Mouse (Mus musculus) ES-Bruce4 (cell line): ENCODE measurements around the gene Dnajc11. TPM values are rescaled to one million over a fixed set of nuclear protein-coding genes. Genes with fewer than 3 reads are reported as not detected.

Source experiments
- H3K27ac ChIP-seq: 2 replicates; pipeline ENCODE4 v1.5.1; 2012; ENCODE audit warnings: low read length, inconsistent platforms; ENCODE audit not compliant: insufficient read depth
- H3K27me3 ChIP-seq: 2 replicates; pipeline ENCODE4 v1.6.1; 2012; ENCODE audit warnings: mild to moderate bottlenecking, low read length, inconsistent platforms; ENCODE audit not compliant: control insufficient read depth, poor library complexity, insufficient read depth, severe bottlenecking
- H3K36me3 ChIP-seq: 2 replicates; pipeline ENCODE4 v1.6.1; 2012; ENCODE audit warnings: inconsistent platforms, mild to moderate bottlenecking, low read length, moderate library complexity; ENCODE audit not compliant: control insufficient read depth, poor library complexity, insufficient read depth, severe bottlenecking
- H3K4me1 ChIP-seq: one replicate; pipeline ENCODE4 v1.8.1; 2011; ENCODE audit warnings: low read length; ENCODE audit not compliant: control insufficient read depth, insufficient read depth
- H3K4me3 ChIP-seq: 2 replicates; pipeline ENCODE4 v1.5.1; 2011; ENCODE audit warnings: low read depth, mild to moderate bottlenecking, low read length
- H3K9ac ChIP-seq: 2 replicates; pipeline ENCODE4 v1.6.1; 2012; ENCODE audit warnings: low read depth, mild to moderate bottlenecking, inconsistent platforms; ENCODE audit not compliant: poor library complexity, severe bottlenecking
- H3K9me3 ChIP-seq: replicated peaks from 2 replicates; pipeline ENCODE4 v1.6.1; 2012; ENCODE audit warnings: mild to moderate bottlenecking, low read length, inconsistent platforms; ENCODE audit not compliant: control insufficient read depth, poor library complexity, insufficient read depth, severe bottlenecking
- CTCF ChIP-seq: IDR thresholded peaks from one replicate; pipeline ENCODE4 v1.8.1; 2011; ENCODE audit warnings: low read depth, low read length
- EP300 ChIP-seq: IDR thresholded peaks from 2 replicates; pipeline ENCODE4 v1.6.1; 2011; ENCODE audit warnings: low read depth, low read length; ENCODE audit not compliant: insufficient read depth
- POLR2A ChIP-seq: IDR thresholded peaks from one replicate; pipeline ENCODE4 v1.8.1; 2011; ENCODE audit warnings: low read length; ENCODE audit not compliant: insufficient read depth
- polyA plus RNA-seq: library from polyadenylated mRNA; stranded (reverse); fragments of >200 nt; gene quantifications from 2 replicates; pipeline ENCODE4 v1.2.4, GENCODE M21; 2011; ENCODE audit warnings: low read depth; ENCODE audit not compliant: missing spikeins, insufficient read depth, insufficient read length

The Dnajc11 gene
- polyA plus RNA-seq, 1 experiment, result 89.1 TPM

DNA sequence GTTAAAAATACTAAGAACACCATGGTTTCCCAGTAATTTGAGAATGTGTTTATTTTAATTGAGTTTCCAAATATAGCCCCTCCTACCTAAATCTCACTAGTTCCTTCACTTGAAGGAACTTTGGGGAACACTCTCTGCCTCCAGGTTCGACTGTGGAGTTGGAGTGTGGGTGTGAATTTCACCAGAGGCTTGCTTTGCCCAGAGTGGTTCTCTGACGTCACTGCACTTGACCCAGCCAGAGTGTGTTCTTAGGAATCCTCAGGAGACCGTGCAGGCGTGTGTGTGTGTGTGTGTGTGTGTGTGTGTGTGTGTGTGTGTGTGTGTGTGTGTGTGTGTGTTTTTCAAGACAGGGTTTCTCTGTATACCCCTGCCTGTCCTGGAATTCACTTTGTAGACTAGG, 67.4 kb downstream of the Dnajc11 start:
- Histone ChIP-seq H3K9me3 (no peaks in the 10 kb centered on the region), H3K9ac (no peak overlapping the region), H3K36me3 (no peaks in the 10 kb centered on the region), H3K4me3 (no peak overlapping the region), H3K27ac (no peak overlapping the region), H3K27me3 (no peaks in the 10 kb centered on the region), H3K4me1 (no peaks in the 10 kb centered on the region)
- TF ChIP-seq POLR2A (no peak), EP300 (no peak), CTCF (no peak)

DNA sequence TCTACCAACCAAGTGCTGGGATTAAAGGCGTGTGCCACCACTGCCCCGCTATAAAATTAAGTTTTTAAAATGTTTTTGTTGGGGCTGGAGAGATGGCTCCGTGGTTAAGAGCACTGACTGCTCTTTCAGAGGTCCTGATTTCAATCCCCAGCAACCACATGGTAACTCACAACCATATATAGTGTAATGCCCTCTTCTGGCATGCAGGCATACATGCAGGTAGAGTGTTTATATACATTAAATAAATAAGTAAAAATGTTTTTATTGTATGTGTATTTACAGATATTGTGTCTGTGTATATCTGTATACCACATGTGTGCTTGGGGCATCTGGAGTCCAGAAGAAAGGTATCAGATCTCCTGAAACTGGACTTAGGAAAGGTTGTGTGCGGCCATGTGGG, 67.8 kb downstream of the Dnajc11 start:
- Histone ChIP-seq H3K27me3 (no peaks in the 10 kb centered on the region), H3K27ac (no peak overlapping the region), H3K4me1 (no peaks in the 10 kb centered on the region), H3K36me3 (no peaks in the 10 kb centered on the region), H3K9ac (no peak overlapping the region), H3K9me3 (no peaks in the 10 kb centered on the region), H3K4me3 (no peak overlapping the region)
- no peak for TF ChIP-seq EP300
- no peak for TF ChIP-seq POLR2A
- no peak for TF ChIP-seq CTCF

DNA sequence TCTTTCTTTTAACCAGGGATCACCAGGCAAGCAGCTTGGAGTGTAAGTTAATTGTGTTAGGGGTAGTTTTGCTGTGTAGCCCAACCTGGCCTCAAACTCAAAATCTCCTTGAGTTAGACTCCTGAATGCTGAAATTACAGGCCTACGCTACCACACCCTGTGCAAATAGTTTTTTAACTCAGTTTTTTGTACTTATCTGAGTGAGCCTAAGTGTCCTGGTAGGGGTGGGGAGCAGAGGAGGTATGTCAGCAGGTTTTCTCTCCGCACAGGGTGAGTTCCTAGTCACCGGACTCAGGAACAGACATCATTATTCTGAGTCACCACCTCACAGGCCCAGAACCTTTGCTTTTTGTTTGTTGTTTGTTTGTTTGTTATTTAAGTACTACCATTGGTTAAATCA, 68.6 kb downstream of the Dnajc11 start:
- Histone ChIP-seq H3K9ac (no peak overlapping the region), H3K4me1 (no peaks in the 10 kb centered on the region), H3K4me3 (no peak overlapping the region), H3K27me3 (no peaks in the 10 kb centered on the region), H3K36me3 (no peaks in the 10 kb centered on the region), H3K9me3 (no peaks in the 10 kb centered on the region), H3K27ac (no peak overlapping the region)
- TF ChIP-seq EP300, result no peak
- TF ChIP-seq POLR2A, result no peak
- no peak for TF ChIP-seq CTCF

DNA sequence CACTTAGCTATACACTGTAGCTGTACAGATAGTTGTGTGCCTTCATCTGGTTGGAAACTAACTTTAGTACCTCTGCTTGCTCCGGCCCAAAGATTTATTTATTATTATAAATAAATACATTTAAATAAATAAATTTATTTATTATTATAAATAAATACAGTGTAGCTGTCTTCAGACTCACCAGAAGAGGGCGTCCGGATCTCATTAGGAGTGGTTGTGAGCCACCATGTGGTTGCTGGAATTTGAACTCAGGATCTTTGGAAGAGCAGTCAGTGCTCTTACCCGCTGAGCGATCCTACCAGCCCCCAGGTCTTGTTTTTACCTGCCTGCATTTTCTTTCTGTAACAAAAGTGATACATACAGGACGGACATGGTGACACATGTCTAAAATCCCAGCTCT, 72.6 kb downstream of the Dnajc11 start:
- no peaks in the 10 kb centered on the region for H3K27me3 ChIP-seq
- no peaks in the 10 kb centered on the region for H3K36me3 ChIP-seq
- H3K4me1 ChIP-seq, result no peaks in the 10 kb centered on the region
- H3K27ac ChIP-seq, result peak overlapping the region; percentile 84
- H3K4me3 ChIP-seq, result no peak overlapping the region
- no peaks in the 10 kb centered on the region for H3K9me3 ChIP-seq
- TF ChIP-seq EP300 (no peak), CTCF (no peak), POLR2A (no peak)
- H3K9ac ChIP-seq, result no peak overlapping the region

DNA sequence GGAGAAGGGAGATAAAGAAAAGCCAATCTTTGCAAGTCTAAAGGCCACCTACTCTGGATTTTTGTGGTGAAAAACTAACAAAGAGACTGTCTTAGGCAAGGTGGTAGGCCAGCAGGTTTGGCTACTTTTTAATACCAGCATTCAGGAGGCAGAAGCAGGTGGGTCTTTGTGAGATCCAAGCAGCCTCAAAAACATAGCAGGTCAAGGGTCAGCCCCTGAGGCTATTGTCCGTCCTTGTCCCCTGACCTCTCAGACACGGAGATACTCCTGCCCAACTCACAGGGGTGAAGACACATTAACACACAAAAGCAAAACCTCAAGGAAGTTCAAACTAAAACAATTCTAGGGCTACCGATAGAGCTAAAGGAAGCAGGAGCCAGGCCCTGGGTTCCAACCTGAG, 73.3 kb downstream of the Dnajc11 start:
- H3K36me3 ChIP-seq, result peaks cover 2% of the 10 kb centered on the region; the same call in 1 of the 2 replicates
- H3K27me3 ChIP-seq, result no peaks in the 10 kb centered on the region
- no peak for TF ChIP-seq POLR2A
- TF ChIP-seq EP300, result peak; percentile 98
- H3K9me3 ChIP-seq, result no peaks in the 10 kb centered on the region
- no peaks in the 10 kb centered on the region for H3K4me1 ChIP-seq
- no peak overlapping the region for H3K4me3 ChIP-seq
- H3K27ac ChIP-seq, result peak overlapping the region; percentile 84
- H3K9ac ChIP-seq, result no peak overlapping the region

DNA sequence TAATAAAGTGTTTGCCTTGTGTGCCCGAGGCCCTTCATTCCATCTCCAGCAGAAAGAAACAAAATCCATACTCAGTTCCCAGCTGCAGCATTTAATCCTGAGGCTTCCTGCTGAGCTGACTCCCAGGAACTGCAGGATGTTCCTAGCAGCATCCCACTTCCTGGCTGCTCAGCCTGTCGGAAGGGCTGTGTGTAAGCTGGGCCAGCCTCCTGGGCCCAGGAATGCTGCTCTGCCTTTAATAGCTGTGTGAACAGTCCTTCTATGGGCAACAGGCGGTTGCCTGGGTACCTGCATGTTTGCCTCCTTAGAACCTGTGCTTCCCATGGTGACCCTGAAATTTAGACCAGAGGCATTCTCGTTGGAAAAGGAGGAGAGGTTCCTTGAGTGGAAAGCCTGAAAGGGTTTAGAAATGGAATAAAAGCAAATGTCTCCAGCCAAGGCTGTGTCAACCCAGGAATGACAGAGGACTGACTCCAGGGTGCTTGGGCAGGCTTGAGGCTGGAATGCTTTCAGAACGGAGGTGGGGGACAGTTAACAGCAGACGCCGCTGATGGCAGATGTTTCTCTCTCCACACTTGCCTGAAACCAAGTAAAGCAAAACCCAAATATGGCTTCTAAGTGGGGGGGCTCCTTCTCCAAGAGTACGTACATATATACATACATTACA, 74.1 kb downstream of the Dnajc11 start:
- Histone ChIP-seq H3K27ac (peak overlapping the region; percentile 71), H3K4me3 (peak overlapping the region; percentile 65), H3K27me3 (no peaks in the 10 kb centered on the region), H3K36me3 (peaks cover 7% of the 10 kb centered on the region), H3K9me3 (no peaks in the 10 kb centered on the region), H3K4me1 (no peaks in the 10 kb centered on the region), H3K9ac (peak overlapping the region; percentile 69; the same call in 1 of the 2 replicates)
- TF ChIP-seq CTCF (no peak), EP300 (peak; percentile 55; the same call in 1 of the 2 replicates)
